Mouse (Mus musculus) CH12.LX (cell line): ENCODE data around the gene Myh11. TPM values are rescaled to one million over a fixed set of nuclear protein-coding genes. Genes with fewer than 3 reads are reported as not detected.

Source experiments
- DNase-seq: peaks from one replicate; pipeline ENCODE4 v3.0.0-alpha.2; 2013; ENCODE audit errors: extremely low read depth
- H3K27ac ChIP-seq: 2 replicates; pipeline ENCODE4 v1.5.1; 2012; ENCODE audit warnings: low read depth, mild to moderate bottlenecking, control low read depth, moderate library complexity; ENCODE audit not compliant: insufficient read depth
- H3K27me3 ChIP-seq: replicated peaks from 2 replicates; pipeline ENCODE3; 2012; ENCODE audit warnings: inconsistent platforms
- H3K36me3 ChIP-seq, 2 experiments: replicated peaks in 1 of 2; 2 replicates each; pipeline versions ENCODE3 to v1.6.1; 2012; ENCODE audit warnings: inconsistent platforms in 1 of 2, low read length in 1 of 2, mild to moderate bottlenecking in 1 of 2, mixed read lengths in 1 of 2, moderate library complexity in 1 of 2; ENCODE audit not compliant: control insufficient read depth in 1 of 2, insufficient read depth in 1 of 2
- H3K4me1 ChIP-seq, 2 experiments: 2 replicates each; pipeline ENCODE4 v1.6.1; 2012; ENCODE audit warnings: inconsistent platforms in 1 of 2, moderate library complexity in 1 of 2; ENCODE audit not compliant: insufficient read depth in 2 of 2, control insufficient read depth in 1 of 2
- H3K4me2 ChIP-seq: 2 replicates; pipeline ENCODE4 v1.6.1; 2012; ENCODE audit warnings: low read depth, mild to moderate bottlenecking, control low read depth; ENCODE audit not compliant: poor library complexity, insufficient read depth, severe bottlenecking
- H3K4me3 ChIP-seq, 3 experiments: fragments of 150-350 bp in 1 of 3; sonication (generic) in 1 of 3; replicated peaks in 1 of 3; 2 replicates each; pipeline versions ENCODE3 to v1.5.1; 2011 to 2012; ENCODE audit warnings: low read depth in 2 of 3, low read length in 2 of 3, mild to moderate bottlenecking in 2 of 3, moderate library complexity in 2 of 3, control low read depth in 1 of 3, improper control_type of control experiment in 1 of 3, inconsistent platforms in 1 of 3, mixed read lengths in 1 of 3; ENCODE audit not compliant: poor library complexity in 1 of 3
- H3K79me2 ChIP-seq: replicated peaks from 2 replicates; pipeline ENCODE4 v1.6.1; 2012; ENCODE audit warnings: mild to moderate bottlenecking, moderate library complexity; ENCODE audit not compliant: control insufficient read depth, poor library complexity, insufficient read depth, severe bottlenecking; ENCODE audit errors: extremely low read depth
- H3K9ac ChIP-seq: 2 replicates; pipeline ENCODE4 v1.6.1; 2012; ENCODE audit warnings: low read depth, mild to moderate bottlenecking, control low read depth, moderate library complexity; ENCODE audit not compliant: insufficient read depth
- H3K9me3 ChIP-seq: replicated peaks from 2 replicates; pipeline ENCODE3; 2012; ENCODE audit warnings: low read length, inconsistent platforms, mixed read lengths
- CHD2 ChIP-seq: IDR thresholded peaks from 2 replicates; pipeline ENCODE4 v1.6.1; 2011; ENCODE audit warnings: low read length, improper control_type of control experiment
- CTCF ChIP-seq, 2 experiments: IDR thresholded peaks in 1 of 2; conservative IDR thresholded peaks in 1 of 2; 2 replicates each; pipeline ENCODE4 v1.5.1; 2011 to 2012; ENCODE audit warnings: low read depth in 2 of 2, low read length in 2 of 2, improper control_type of control experiment in 1 of 2, inconsistent platforms in 1 of 2, mild to moderate bottlenecking in 1 of 2, moderate library complexity in 1 of 2
- E2F4 ChIP-seq: IDR thresholded peaks from 2 replicates; pipeline ENCODE4 v1.6.1; 2011; ENCODE audit warnings: low read depth, low read length, improper control_type of control experiment; ENCODE audit not compliant: insufficient replicate concordance
- ELF1 ChIP-seq: IDR thresholded peaks from 2 replicates; pipeline ENCODE4 v1.6.1; 2014; ENCODE audit warnings: low read depth, mild to moderate bottlenecking, inconsistent platforms, low read length, improper control_type of control experiment
- GABPA ChIP-seq: IDR thresholded peaks from 2 replicates; pipeline ENCODE4 v1.6.1; 2012; ENCODE audit warnings: low read depth, low read length, improper control_type of control experiment, inconsistent platforms; ENCODE audit not compliant: insufficient replicate concordance
- HCFC1 ChIP-seq: IDR thresholded peaks from 2 replicates; pipeline ENCODE4 v1.6.1; 2012; ENCODE audit warnings: low read depth, mild to moderate bottlenecking, inconsistent platforms, low read length, improper control_type of control experiment
- IRF4 ChIP-seq: IDR thresholded peaks from 2 replicates; pipeline ENCODE4 v1.6.1; 2014; ENCODE audit warnings: low read depth, mild to moderate bottlenecking, inconsistent platforms, low read length, improper control_type of control experiment
- JUN ChIP-seq: IDR thresholded peaks from 2 replicates; pipeline ENCODE4 v1.6.1; 2011; ENCODE audit warnings: low read depth, mild to moderate bottlenecking, low read length, improper control_type of control experiment, moderate library complexity; ENCODE audit not compliant: insufficient read depth
- JUND ChIP-seq: conservative IDR thresholded peaks from 2 replicates; pipeline ENCODE4 v1.6.1; 2011; ENCODE audit warnings: low read depth, low read length, improper control_type of control experiment
- MAFK ChIP-seq: IDR thresholded peaks from 2 replicates; pipeline ENCODE4 v1.6.1; 2011; ENCODE audit warnings: low read length, improper control_type of control experiment; ENCODE audit not compliant: insufficient replicate concordance
- MAX ChIP-seq: IDR thresholded peaks from 2 replicates; pipeline ENCODE4 v1.6.1; 2011; ENCODE audit warnings: low read length, improper control_type of control experiment
- MAZ ChIP-seq: IDR thresholded peaks from 2 replicates; pipeline ENCODE4 v1.6.1; 2012; ENCODE audit warnings: low read depth, mild to moderate bottlenecking, inconsistent platforms, low read length, improper control_type of control experiment, moderate library complexity
- NELFE ChIP-seq: IDR thresholded peaks from 2 replicates; pipeline ENCODE4 v1.6.1; 2011; ENCODE audit warnings: low read depth, low read length, improper control_type of control experiment
- PAX5 ChIP-seq: IDR thresholded peaks from 2 replicates; pipeline ENCODE4 v1.6.1; 2012; ENCODE audit warnings: low read length, inconsistent platforms, mixed read lengths
- POLR2AphosphoS2 ChIP-seq: IDR thresholded peaks from 2 replicates; pipeline ENCODE4 v1.6.1; 2011; ENCODE audit warnings: low read depth, low read length, improper control_type of control experiment
- RAD21 ChIP-seq: IDR thresholded peaks from 2 replicates; pipeline ENCODE4 v1.6.1; 2011; ENCODE audit warnings: low read depth, mild to moderate bottlenecking, low read length, improper control_type of control experiment, moderate library complexity
- SIN3A ChIP-seq: IDR thresholded peaks from 2 replicates; pipeline ENCODE4 v1.6.1; 2012; ENCODE audit warnings: low read length, improper control_type of control experiment, inconsistent platforms
- USF1 ChIP-seq: IDR thresholded peaks from 2 replicates; pipeline ENCODE4 v1.6.1; 2014; ENCODE audit warnings: low read depth, mild to moderate bottlenecking, inconsistent platforms, low read length, improper control_type of control experiment
- ZKSCAN1 ChIP-seq: IDR thresholded peaks from 2 replicates; pipeline ENCODE4 v1.6.1; 2012; ENCODE audit warnings: low read depth, inconsistent platforms, low read length, improper control_type of control experiment, borderline replicate concordance
- ZMIZ1 ChIP-seq: IDR thresholded peaks from 2 replicates; pipeline ENCODE4 v1.6.1; 2012; ENCODE audit warnings: low read depth, mild to moderate bottlenecking, inconsistent platforms, low read length, improper control_type of control experiment
- dilution Hi-C: fragments of 300-500 bp; cut with MboI; formaldehyde crosslinking; loops from 2 replicates; pipeline ENCODE4 v1.14.3; 2020; ENCODE audit warnings: low sequenced_read_pairs; ENCODE audit not compliant: extremely low pct_unique_long_range_greater_than_20kb, extremely low pct_ligation_motif_present
- in situ Hi-C: fragments of 300-500 bp; cut with MboI; formaldehyde crosslinking; loops from 3 replicates; pipeline ENCODE4 v1.14.3; 2019; ENCODE audit warnings: low sequenced_read_pairs, low pct_ligation_motif_present, low pct_unique_long_range_greater_than_20kb, mixed read lengths
- polyA plus RNA-seq: library from polyadenylated mRNA; unstranded; fragments of >175 nt; gene quantifications from 2 replicates; pipeline ENCODE4 v1.2.1, GENCODE M21; 2012; ENCODE audit warnings: low read depth; ENCODE audit not compliant: insufficient read length
- total RNA-seq, 2 experiments: library from RNA; depleted of rRNA; stranded (reverse); fragments of 300-350 nt in 1 of 2; fragments of >200 nt in 1 of 2; gene quantifications; 2 replicates each; pipeline ENCODE4 v1.2.3; 2012 to 2014

The Myh11 gene
- total and polyA plus RNA-seq, 3 experiments: 0.04 to 0.06 (median 0.04) TPM

- Histone ChIP-seq H3K36me3 (no peaks in the 10 kb centered on the region), H3K27ac (no peak overlapping the region), H3K79me2 (no peaks in the 10 kb centered on the region), H3K9ac (no peak overlapping the region)
- in situ Hi-C loops: no loop called here
- peak; percentile 35 for DNase-seq
- no peak for TF ChIP-seq JUND
- no peak for TF ChIP-seq POLR2AphosphoS2
- TF ChIP-seq MAX: no peak
- TF ChIP-seq USF1: no peak
- peak in 1 of 2 experiments; percentile 30; a peak in 1 of 4 replicates for TF ChIP-seq CTCF (conservative IDR thresholded peaks at IDR 0.05 in 1 of 2, IDR thresholded peaks at IDR 0.05 in 1 of 2; ENCODE audit: low read depth in 2 of 2, low read length in 2 of 2)
- no peak for TF ChIP-seq ELF1
- no peak for TF ChIP-seq HCFC1
- TF ChIP-seq E2F4: no peak
- TF ChIP-seq ZKSCAN1: no peak
- TF ChIP-seq IRF4: no peak
- no peak for TF ChIP-seq PAX5
- TF ChIP-seq RAD21: peak; percentile 16
- no peak for TF ChIP-seq NELFE
- TF ChIP-seq, all 38 proteins: peak for 2
- Histone ChIP-seq H3K4me2 (no peak overlapping the region), H3K9me3 (no peaks in the 10 kb centered on the region), H3K27me3 (peaks cover 2% of the 10 kb centered on the region), H3K4me1 (peaks cover 3 to 13% of the 10 kb centered on the region in 2 experiments; a peak in 3 of 4 replicates), H3K4me3 (no peak overlapping the region)
- dilution Hi-C loops: no loop called here
Measured at GRCm38 (mm10) chr16:14265203-14265920, 25.8 kb downstream of the Myh11 start.

- Histone ChIP-seq H3K4me1 (peaks cover 3 to 13% of the 10 kb centered on the region in 2 experiments; a peak in 3 of 4 replicates), H3K9me3 (no peaks in the 10 kb centered on the region), H3K9ac (no peak overlapping the region), H3K27ac (no peak overlapping the region), H3K4me2 (no peak overlapping the region), H3K36me3 (no peaks in the 10 kb centered on the region), H3K79me2 (no peaks in the 10 kb centered on the region), H3K27me3 (peaks cover 2% of the 10 kb centered on the region), H3K4me3 (no peak overlapping the region)
- no peak for DNase-seq
- dilution Hi-C loops: no loop called here
- in situ Hi-C loops: no loop called here
- TF ChIP-seq GABPA (no peak), MAZ (no peak), ZMIZ1 (no peak), JUN (no peak), MAFK (no peak), RAD21 (no peak), SIN3A (no peak), IRF4 (no peak), CHD2 (no peak)
Measured at GRCm38 (mm10) chr16:14264504-14264903, 26.7 kb downstream of the Myh11 start.
